Mouse (Mus musculus): ENCODE measurements around the gene Klf16. TPM values are rescaled to one million over a fixed set of nuclear protein-coding genes. Genes with fewer than 3 reads are reported as not detected.

Klf16 gene
- polyA plus RNA-seq, 1 experiment from 2014 or later = 12.1 TPM

GRCm38 (mm10) chr10:80546945-80547344, 30.2 kb downstream of the Klf16 start:
- H3K4me1 ChIP-seq (replicated peaks; ENCODE audit: control insufficient read depth, insufficient read depth, low read length) = no peaks in the 10 kb centered on the region
- 93% methylated on average over 4 of the region's 4 CpGs for WGBS
- H3K27me3 ChIP-seq (replicated peaks; ENCODE audit: control insufficient read depth, insufficient read depth, low read length) = no peaks in the 10 kb centered on the region
- no peak overlapping the region for H3K4me2 ChIP-seq (ENCODE audit: low read length)
- ATAC-seq (replicated peaks; ENCODE audit: low FRiP score, low TSS enrichment, low read depth) (no peak), DNase-seq (ENCODE audit: low spot score) (no peak)
- no peak overlapping the region for H3K9ac ChIP-seq (ENCODE audit: low read length)
- H3K9me3 ChIP-seq (ENCODE audit: control insufficient read depth, low read length) = no peaks in the 10 kb centered on the region
- H3K27ac ChIP-seq (ENCODE audit: low read depth) = no peak overlapping the region
- H3K36me3 ChIP-seq (ENCODE audit: control insufficient read depth, insufficient read depth, low read length) = peaks cover 85% of the 10 kb centered on the region
- H3K4me3 ChIP-seq (ENCODE audit: low read depth, low read length) = no peak overlapping the region

- no peak overlapping the region for H3K4me2 ChIP-seq (ENCODE audit: low read length)
- no peak for ATAC-seq (replicated peaks; ENCODE audit: low FRiP score, low TSS enrichment, low read depth)
- no peaks in the 10 kb centered on the region for H3K9me3 ChIP-seq (ENCODE audit: control insufficient read depth, low read length)
Measured at GRCm38 (mm10) chr10:80545590-80545989, 31.5 kb downstream of the Klf16 start.

GRCm38 (mm10) chr10:80543873-80544272, 33.2 kb downstream of the Klf16 start:
- DNase-seq (ENCODE audit: low spot score) (no peak), ATAC-seq (replicated peaks; ENCODE audit: low FRiP score, low TSS enrichment, low read depth) (no peak)
- no peaks in the 10 kb centered on the region for H3K9me3 ChIP-seq (ENCODE audit: control insufficient read depth, low read length)
- WGBS = 91% methylated on average over 14 of the region's 14 CpGs
- H3K27ac ChIP-seq (ENCODE audit: low read depth) = no peak overlapping the region
- H3K4me3 ChIP-seq (ENCODE audit: low read depth, low read length) = no peak overlapping the region
- no peaks in the 10 kb centered on the region for H3K27me3 ChIP-seq (replicated peaks; ENCODE audit: control insufficient read depth, insufficient read depth, low read length)
- H3K36me3 ChIP-seq (ENCODE audit: control insufficient read depth, insufficient read depth, low read length) = peaks cover 72% of the 10 kb centered on the region
- H3K4me2 ChIP-seq (ENCODE audit: low read length) = no peak overlapping the region
- no peaks in the 10 kb centered on the region for H3K4me1 ChIP-seq (replicated peaks; ENCODE audit: control insufficient read depth, insufficient read depth, low read length)
- no peak overlapping the region for H3K9ac ChIP-seq (ENCODE audit: low read length)

More at GRCm38 (mm10) chr10:80545590-80545989, 31.5 kb downstream of the Klf16 start:
- no peaks in the 10 kb centered on the region for H3K4me1 ChIP-seq (replicated peaks; ENCODE audit: control insufficient read depth, insufficient read depth, low read length)
- DNase-seq (ENCODE audit: low spot score) = no peak
- no peak overlapping the region for H3K27ac ChIP-seq (ENCODE audit: low read depth)
- H3K4me3 ChIP-seq (ENCODE audit: low read depth, low read length) = no peak overlapping the region
- WGBS = 91% methylated on average over 8 of the region's 8 CpGs
- H3K9ac ChIP-seq (ENCODE audit: low read length) = no peak overlapping the region
- H3K27me3 ChIP-seq (replicated peaks; ENCODE audit: control insufficient read depth, insufficient read depth, low read length) = no peaks in the 10 kb centered on the region
- peaks cover 87% of the 10 kb centered on the region for H3K36me3 ChIP-seq (ENCODE audit: control insufficient read depth, insufficient read depth, low read length)

GRCm38 (mm10) chr10:80539493-80539892, 37.6 kb downstream of the Klf16 start:
- WGBS = 50% methylated on average over 4 of the region's 5 CpGs
- Histone ChIP-seq H3K27ac (ENCODE audit: low read depth) (no peak overlapping the region), H3K36me3 (ENCODE audit: control insufficient read depth, insufficient read depth, low read length) (peaks cover 31% of the 10 kb centered on the region), H3K27me3 (replicated peaks; ENCODE audit: control insufficient read depth, insufficient read depth, low read length) (peaks cover 29% of the 10 kb centered on the region), H3K9me3 (ENCODE audit: control insufficient read depth, low read length) (no peaks in the 10 kb centered on the region), H3K9ac (ENCODE audit: low read length) (no peak overlapping the region), H3K4me2 (ENCODE audit: low read length) (no peak overlapping the region), H3K4me3 (ENCODE audit: low read depth, low read length) (no peak overlapping the region), H3K4me1 (replicated peaks; ENCODE audit: control insufficient read depth, insufficient read depth, low read length) (0 out of 2 replicates have a peak, but pooled peaks cover 4% of the 10 kb centered on the region)
- DNase-seq (ENCODE audit: low spot score) = no peak
- ATAC-seq (replicated peaks; ENCODE audit: low FRiP score, low TSS enrichment, low read depth) = no peak

- ATAC-seq (replicated peaks; ENCODE audit: low FRiP score, low TSS enrichment, low read depth) = peak; percentile 87
- Histone ChIP-seq H3K4me1 (replicated peaks; ENCODE audit: control insufficient read depth, insufficient read depth, low read length) (0 out of 2 replicates have a peak, but pooled peaks cover 4% of the 10 kb centered on the region), H3K4me2 (ENCODE audit: low read length) (peak within 1 kb of the TSS; percentile 32), H3K4me3 (ENCODE audit: low read depth, low read length) (no peak within 1 kb of the TSS), H3K9ac (ENCODE audit: low read length) (no peak within 1 kb of the TSS), H3K9me3 (ENCODE audit: control insufficient read depth, low read length) (no peaks in the 10 kb centered on the region), H3K27me3 (replicated peaks; ENCODE audit: control insufficient read depth, insufficient read depth, low read length) (peaks cover 29% of the 10 kb centered on the region), H3K36me3 (ENCODE audit: control insufficient read depth, insufficient read depth, low read length) (peaks cover 25% of the 10 kb centered on the region), H3K27ac (ENCODE audit: low read depth) (no peak within 1 kb of the TSS)
- DNase-seq (ENCODE audit: low spot score) = peak; percentile 80
- WGBS = 2% methylated on average over 30 of the region's 30 CpGs
Measured at GRCm38 (mm10) chr10:80538710-80539394, 38.3 kb downstream of the Klf16 start, which contains the start of gene Atp8b3. Gene Atp8b3 (minus strand): TSS chr10:80539124.

GRCm38 (mm10) chr10:80538180-80538579, 38.9 kb downstream of the Klf16 start:
- Histone ChIP-seq H3K4me3 (ENCODE audit: low read depth, low read length) (no peak overlapping the region), H3K9ac (ENCODE audit: low read length) (no peak overlapping the region), H3K4me2 (ENCODE audit: low read length) (no peak overlapping the region), H3K36me3 (ENCODE audit: control insufficient read depth, insufficient read depth, low read length) (peaks cover 18% of the 10 kb centered on the region), H3K27me3 (replicated peaks; ENCODE audit: control insufficient read depth, insufficient read depth, low read length) (peaks cover 29% of the 10 kb centered on the region), H3K27ac (ENCODE audit: low read depth) (no peak overlapping the region), H3K4me1 (replicated peaks; ENCODE audit: control insufficient read depth, insufficient read depth, low read length) (0 out of 2 replicates have a peak, but pooled peaks cover 4% of the 10 kb centered on the region), H3K9me3 (ENCODE audit: control insufficient read depth, low read length) (no peaks in the 10 kb centered on the region)
- DNase-seq (ENCODE audit: low spot score) (no peak), ATAC-seq (replicated peaks; ENCODE audit: low FRiP score, low TSS enrichment, low read depth) (no peak)
- WGBS = 59% methylated on average over 5 of the region's 5 CpGs

- H3K4me3 ChIP-seq (ENCODE audit: low read depth, low read length) = no peak overlapping the region
- H3K4me2 ChIP-seq (ENCODE audit: low read length) = no peak overlapping the region; the same call in 1 of the 2 replicates
- ATAC-seq (replicated peaks; ENCODE audit: low FRiP score, low TSS enrichment, low read depth) = no peak
- H3K27ac ChIP-seq (ENCODE audit: low read depth) = no peak overlapping the region
- WGBS = 10% methylated on average over 13 of the region's 13 CpGs
- no peaks in the 10 kb centered on the region for H3K9me3 ChIP-seq (ENCODE audit: control insufficient read depth, low read length)
- DNase-seq (ENCODE audit: low spot score) = no peak
- H3K9ac ChIP-seq (ENCODE audit: low read length) = no peak overlapping the region
- peaks cover 29% of the 10 kb centered on the region for H3K27me3 ChIP-seq (replicated peaks; ENCODE audit: control insufficient read depth, insufficient read depth, low read length)
- H3K4me1 ChIP-seq (replicated peaks; ENCODE audit: control insufficient read depth, insufficient read depth, low read length) = 0 out of 2 replicates have a peak, but pooled peaks cover 4% of the 10 kb centered on the region
- H3K36me3 ChIP-seq (ENCODE audit: control insufficient read depth, insufficient read depth, low read length) = no peaks in the 10 kb centered on the region
Measured at GRCm38 (mm10) chr10:80535711-80536110, 41.4 kb downstream of the Klf16 start.

- Histone ChIP-seq H3K4me3 (ENCODE audit: low read depth, low read length) (no peak overlapping the region), H3K4me1 (replicated peaks; ENCODE audit: control insufficient read depth, insufficient read depth, low read length) (0 out of 2 replicates have a peak, but pooled peaks cover 4% of the 10 kb centered on the region), H3K27ac (ENCODE audit: low read depth) (no peak overlapping the region), H3K27me3 (replicated peaks; ENCODE audit: control insufficient read depth, insufficient read depth, low read length) (peaks cover 29% of the 10 kb centered on the region), H3K36me3 (ENCODE audit: control insufficient read depth, insufficient read depth, low read length) (no peaks in the 10 kb centered on the region), H3K9me3 (ENCODE audit: control insufficient read depth, low read length) (no peaks in the 10 kb centered on the region), H3K9ac (ENCODE audit: low read length) (no peak overlapping the region), H3K4me2 (ENCODE audit: low read length) (no peak overlapping the region; the same call in 1 of the 2 replicates)
- 8% methylated on average over 14 of the region's 14 CpGs for WGBS
- ATAC-seq (replicated peaks; ENCODE audit: low FRiP score, low TSS enrichment, low read depth) (no peak), DNase-seq (ENCODE audit: low spot score) (no peak)
Measured at GRCm38 (mm10) chr10:80535071-80535470, 42.0 kb downstream of the Klf16 start.

- no peak overlapping the region for H3K4me2 ChIP-seq (ENCODE audit: low read length)
- 0 out of 2 replicates have a peak, but pooled peaks cover 4% of the 10 kb centered on the region for H3K4me1 ChIP-seq (replicated peaks; ENCODE audit: control insufficient read depth, insufficient read depth, low read length)
- no peaks in the 10 kb centered on the region for H3K36me3 ChIP-seq (ENCODE audit: control insufficient read depth, insufficient read depth, low read length)
- no peak for ATAC-seq (replicated peaks; ENCODE audit: low FRiP score, low TSS enrichment, low read depth)
- no peak overlapping the region for H3K27ac ChIP-seq (ENCODE audit: low read depth)
- DNase-seq (ENCODE audit: low spot score) = no peak
- no peak overlapping the region for H3K9ac ChIP-seq (ENCODE audit: low read length)
- H3K9me3 ChIP-seq (ENCODE audit: control insufficient read depth, low read length) = no peaks in the 10 kb centered on the region
- H3K4me3 ChIP-seq (ENCODE audit: low read depth, low read length) = no peak overlapping the region
- 13% methylated on average over 7 of the region's 7 CpGs for WGBS
- H3K27me3 ChIP-seq (replicated peaks; ENCODE audit: control insufficient read depth, insufficient read depth, low read length) = peaks cover 29% of the 10 kb centered on the region
Measured at GRCm38 (mm10) chr10:80533704-80534103, 43.4 kb downstream of the Klf16 start.
